Mouse (Mus musculus) CH12F3 (cell line): ENCODE data around the gene Fgf12.

Experiments
- in situ Hi-C: fragments of 300-500 bp; cut with MboI; formaldehyde crosslinking; loops from 2 replicates; pipeline ENCODE4 v1.14.3; 2020; ENCODE audit warnings: low sequenced_read_pairs

The Fgf12 gene

GRCm38 (mm10) chr16:28625689-28626088 is 127.2 kb downstream of the Fgf12 start:
- in situ Hi-C loops: no loop called here

GRCm38 (mm10) chr16:28614412-28614811 is 138.5 kb downstream of the Fgf12 start:
- in situ Hi-C loops: no loop called here

GRCm38 (mm10) chr16:28610940-28611339 is 141.9 kb downstream of the Fgf12 start:
- in situ Hi-C loops: no loop called here

- in situ Hi-C loops: no loop called here
These were observed 149.7 kb downstream of the Fgf12 start for GRCm38 (mm10) chr16:28603155-28603554.

GRCm38 (mm10) chr16:28601723-28602122 is 151.1 kb downstream of the Fgf12 start:
- in situ Hi-C loops: no loop called here

GRCm38 (mm10) chr16:28596112-28596511 is 156.8 kb downstream of the Fgf12 start:
- in situ Hi-C loops: no loop called here

- in situ Hi-C loops: no loop called here
These were observed 159.6 kb downstream of the Fgf12 start for GRCm38 (mm10) chr16:28593075-28593915.

- in situ Hi-C loops: no loop called here
These were observed 160.4 kb downstream of the Fgf12 start for GRCm38 (mm10) chr16:28592466-28592865.

GRCm38 (mm10) chr16:28591583-28591982 is 161.3 kb downstream of the Fgf12 start:
- in situ Hi-C loops: no loop called here

- in situ Hi-C loops: no loop called here
These were observed 180.7 kb downstream of the Fgf12 start for GRCm38 (mm10) chr16:28572212-28572611.

GRCm38 (mm10) chr16:28564716-28565217 is 188.1 kb downstream of the Fgf12 start:
- in situ Hi-C loops: no loop called here

- in situ Hi-C loops: no loop called here
These were observed 188.7 kb downstream of the Fgf12 start for GRCm38 (mm10) chr16:28564075-28564715.

GRCm38 (mm10) chr16:28562847-28563246 is 190.0 kb downstream of the Fgf12 start:
- in situ Hi-C loops: no loop called here

GRCm38 (mm10) chr16:28555219-28555618 is 197.6 kb downstream of the Fgf12 start:
- in situ Hi-C loops: no loop called here

GRCm38 (mm10) chr16:28539423-28539822 is 213.4 kb downstream of the Fgf12 start:
- in situ Hi-C loops: no loop called here

GRCm38 (mm10) chr16:28517596-28518524 is 235.0 kb downstream of the Fgf12 start:
- in situ Hi-C loops: no loop called here

- in situ Hi-C loops: no loop called here
These were observed 240.4 kb downstream of the Fgf12 start for GRCm38 (mm10) chr16:28512446-28512845.

GRCm38 (mm10) chr16:28511413-28511812 is 241.5 kb downstream of the Fgf12 start:
- in situ Hi-C loops: no loop called here

GRCm38 (mm10) chr16:28497971-28498607 is 254.8 kb downstream of the Fgf12 start:
- in situ Hi-C loops: no loop called here

- in situ Hi-C loops: no loop called here
These were observed 261.2 kb downstream of the Fgf12 start for GRCm38 (mm10) chr16:28491711-28492110.
